Mouse (Mus musculus): ENCODE measurements around the gene Gm3417. TPM values are rescaled to one million over a fixed set of nuclear protein-coding genes. Genes with fewer than 3 reads are reported as not detected.

Gm3417 gene
- polyA plus RNA-seq, 1 experiment from 2014 or later, result not detected

Other genes starting within 250 kb of the Gm3417 start
- 8.2 and 9.0 TPM in 2 replicates for gene Wdr27, start 35.6 kb downstream of the Gm3417 start, polyA plus RNA-seq (2015; fragmentation: Nextera tagmentation; extraction: Ambion mirVana)
- 21.1 and 21.9 TPM in 2 replicates for gene 1600012H06Rik, start 35.6 kb downstream of the Gm3417 start, polyA plus RNA-seq (2015; fragmentation: Nextera tagmentation; extraction: Ambion mirVana)
- 15.9 and 16.0 TPM in 2 replicates for gene Phf10, start 17.5 kb downstream of the Gm3417 start, polyA plus RNA-seq (2015; fragmentation: Nextera tagmentation; extraction: Ambion mirVana)
- 8.3 and 9.6 TPM in 2 replicates for gene 9030025P20Rik, start 322 bp downstream of the Gm3417 start, polyA plus RNA-seq (2015; fragmentation: Nextera tagmentation; extraction: Ambion mirVana)
- 9.9 and 10.5 TPM in 2 replicates for gene Gm3435, start 31.4 kb upstream of the Gm3417 start, polyA plus RNA-seq (2015; fragmentation: Nextera tagmentation; extraction: Ambion mirVana)
- 85.6 and 91.8 TPM in 2 replicates for gene Ermard, start 62.4 kb upstream of the Gm3417 start, polyA plus RNA-seq (2015; fragmentation: Nextera tagmentation; extraction: Ambion mirVana)
- 0.53 TPM in 1 of 2 replicates, not detected in the other for gene Tcte3, start 62.7 kb upstream of the Gm3417 start, polyA plus RNA-seq (2015; fragmentation: Nextera tagmentation; extraction: Ambion mirVana)
- gene Gm3448, start 62.7 kb upstream of the Gm3417 start, polyA plus RNA-seq (2015; fragmentation: Nextera tagmentation; extraction: Ambion mirVana), result 3.9 and 5.0 TPM in 2 replicates

Measured in midbrain, embryonic 15.5 days (tissue).